Mouse (Mus musculus) left cerebral cortex, postnatal 14 days (tissue): ENCODE measurements around the gene Mfsd11. TPM values are rescaled to one million over a fixed set of nuclear protein-coding genes. Genes with fewer than 3 reads are reported as not detected.
A peak's percentile ranks its signal among the peaks of the same experiment; 100 is the strongest.
"Not testable (repeated sequence)": the region's sequence is repeated elsewhere in the genome, so short reads cannot be mapped to it uniquely, and the experiment has no call there.

ENCODE experiments used
- DNase-seq, 2 experiments: peaks; one replicate each; pipeline ENCODE4 v3.0.0; 2021 to 2022; ENCODE audit warnings: low spot score in 2 of 2, mixed read lengths in 1 of 2
- intact Hi-C: fragments of 180-260 bp; cut with DNase I; formaldehyde crosslinking; loops from one replicate; pipeline ENCODE4 v1.15.1; 2025
- total RNA-seq, 2 experiments: library from RNA; stranded (reverse); gene quantifications; 2 replicates each; pipeline ENCODE4 v1.2.3; 2021

The Mfsd11 gene
- total RNA-seq, 2 experiments from 2014 or later, result 36.9 to 45.9 TPM

DNA sequence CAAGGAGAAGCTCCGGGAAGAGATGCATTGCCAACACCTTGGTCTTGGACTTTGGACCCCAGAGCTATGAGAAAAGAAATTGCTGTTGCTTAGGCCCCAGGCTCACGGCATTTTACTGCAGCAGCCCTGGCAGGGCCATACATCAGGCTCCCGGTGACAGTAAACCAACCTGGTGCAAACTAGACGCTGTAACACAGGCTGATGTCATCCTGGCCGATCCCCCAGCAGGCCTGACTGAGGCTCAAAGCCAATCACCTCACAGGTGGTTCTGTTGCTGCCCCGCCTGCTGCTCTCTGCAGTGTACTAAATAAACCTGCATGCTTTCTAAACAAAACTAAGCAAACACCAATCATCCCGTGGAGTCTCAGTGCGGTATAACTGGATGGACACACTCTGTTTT is 33.5 kb upstream of the Mfsd11 start:
- DNase-seq, result no peak
- intact Hi-C loops, result no loop called here

DNA sequence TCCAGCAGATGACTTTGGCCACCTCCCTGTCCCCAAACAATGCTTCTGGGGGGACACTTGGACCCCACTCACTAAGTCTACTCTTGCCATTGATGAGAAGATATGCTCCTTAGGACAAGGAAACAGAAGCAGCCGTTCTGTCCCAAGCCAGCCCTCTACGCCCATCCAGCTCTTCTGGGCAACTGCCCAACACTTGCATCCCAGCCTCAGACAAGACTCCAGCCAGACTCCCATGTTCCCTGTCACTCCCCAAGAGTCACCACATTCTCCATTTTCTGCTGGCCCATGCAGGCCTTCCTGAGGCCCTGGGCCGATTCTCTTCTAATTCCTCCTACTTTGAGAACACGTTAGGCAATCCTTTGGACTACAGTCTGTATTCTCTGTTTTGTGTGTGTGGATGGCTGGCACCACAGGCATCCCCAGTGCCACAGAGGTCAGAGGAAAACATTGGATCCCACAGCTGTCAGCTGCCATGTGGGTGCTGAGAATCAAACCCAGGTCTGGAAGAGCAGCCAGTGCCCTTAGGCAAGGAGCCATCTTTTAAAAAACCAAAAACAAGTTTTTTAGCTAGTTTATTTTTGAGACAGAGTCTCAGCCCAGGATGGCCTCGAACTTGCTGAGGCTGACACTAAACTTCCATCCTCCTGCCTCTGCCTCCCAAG is 32.2 kb upstream of the Mfsd11 start:
- no peak for DNase-seq
- intact Hi-C loops, result no loop called here

DNA sequence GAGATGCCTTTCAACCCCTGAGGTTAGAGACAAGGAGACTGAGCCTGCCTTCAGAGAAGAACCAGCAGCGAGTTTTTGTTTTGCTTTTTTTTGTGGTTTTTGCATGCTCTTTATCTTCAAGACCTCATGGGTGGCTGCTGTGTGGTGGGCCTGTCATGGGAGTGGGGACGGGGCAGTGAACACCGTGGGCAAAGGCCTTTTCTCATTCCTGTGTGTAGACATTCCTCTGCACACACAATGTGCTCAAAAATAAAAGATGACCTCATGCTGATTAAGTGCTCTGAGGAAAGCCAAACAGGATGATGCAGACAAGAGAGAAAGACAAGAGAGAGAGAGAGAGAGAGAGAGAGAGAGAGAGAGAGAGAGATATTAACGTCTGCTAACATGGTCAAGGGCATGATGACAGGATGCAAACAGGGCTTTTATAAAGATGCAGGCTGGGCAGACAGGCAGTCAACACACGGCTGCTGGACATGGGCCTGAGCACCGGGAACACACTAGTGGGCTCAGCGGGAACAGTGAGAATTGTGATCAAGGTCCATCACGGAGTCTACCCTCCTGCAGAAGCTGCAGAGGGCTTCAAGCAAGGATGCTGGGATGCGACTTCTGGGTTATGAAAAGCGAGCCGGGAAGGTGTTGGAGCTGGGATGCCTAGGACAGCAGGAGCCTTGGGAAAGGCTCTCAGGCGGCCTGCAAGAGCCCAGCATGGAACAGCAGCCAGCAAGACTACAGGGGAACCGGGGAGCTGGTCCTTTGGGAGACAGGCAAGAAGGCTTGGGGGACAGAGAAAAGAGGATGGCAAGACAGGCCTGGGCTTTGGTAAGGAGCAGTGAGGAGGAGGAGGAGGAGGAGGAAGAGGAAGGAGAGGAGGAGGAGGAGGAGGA is 30.9 kb upstream of the Mfsd11 start:
- intact Hi-C loops, result no loop called here
- no peak for DNase-seq

DNA sequence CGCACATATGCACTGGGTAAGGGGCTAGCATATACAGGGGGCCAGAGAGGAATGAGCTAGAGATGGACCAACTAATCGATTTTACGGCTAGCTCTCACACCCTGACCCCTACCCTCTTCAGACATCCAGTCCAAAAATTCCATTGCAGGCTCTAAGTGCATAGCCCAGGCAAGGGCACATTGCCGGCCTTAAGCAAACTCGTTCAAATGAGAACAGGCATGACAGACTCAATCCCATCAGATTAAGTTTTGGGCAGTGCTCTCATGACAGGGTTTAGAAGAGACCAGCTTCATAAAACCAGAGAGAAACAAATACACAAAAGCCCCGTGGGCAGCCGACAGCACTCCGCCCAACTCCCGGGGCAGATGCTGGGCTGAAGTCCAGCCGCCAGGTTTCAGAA is 30.0 kb upstream of the Mfsd11 start:
- intact Hi-C loops, result no loop called here
- DNase-seq, result no peak

DNA sequence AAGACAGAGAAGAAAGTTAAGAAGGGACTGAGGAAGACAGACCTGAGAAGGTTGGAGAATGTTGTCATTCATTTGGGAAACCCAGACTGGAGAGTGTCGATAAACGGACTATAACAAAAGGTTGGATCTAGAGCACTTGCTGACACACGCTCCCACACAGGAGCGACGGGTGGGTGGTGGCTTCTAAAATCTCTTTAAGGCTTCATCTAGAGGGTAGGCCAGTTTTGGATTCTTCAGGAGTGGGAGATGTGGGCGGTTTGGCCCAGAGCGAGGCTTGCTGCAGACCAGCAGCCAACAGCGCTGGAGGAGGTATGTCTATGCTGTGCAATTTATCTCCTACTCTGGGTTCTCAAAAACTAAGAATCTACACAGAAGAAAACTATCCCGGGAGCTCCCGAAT is 29.6 kb upstream of the Mfsd11 start:
- no peak for DNase-seq
- intact Hi-C loops, result no loop called here

DNA sequence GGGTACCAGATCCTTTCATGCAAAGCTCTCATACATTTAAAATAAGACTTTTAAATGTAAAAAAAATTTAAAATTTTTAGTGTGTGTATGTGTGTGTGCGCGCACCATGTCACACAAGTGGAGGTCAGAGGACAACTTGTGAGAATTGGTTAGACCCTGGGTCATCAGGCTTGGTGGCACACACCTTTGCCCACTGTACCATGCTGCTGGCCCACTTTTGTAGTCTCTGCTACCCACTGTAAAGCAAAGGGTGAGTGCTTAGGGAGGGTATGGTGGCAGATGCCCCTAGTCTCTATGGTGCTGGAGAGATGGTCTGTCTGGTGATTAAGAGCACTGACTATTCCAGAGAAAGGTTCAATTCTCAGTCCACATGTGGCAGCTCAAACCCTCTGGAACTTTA is 29.0 kb upstream of the Mfsd11 start:
- DNase-seq, result no peak

DNA sequence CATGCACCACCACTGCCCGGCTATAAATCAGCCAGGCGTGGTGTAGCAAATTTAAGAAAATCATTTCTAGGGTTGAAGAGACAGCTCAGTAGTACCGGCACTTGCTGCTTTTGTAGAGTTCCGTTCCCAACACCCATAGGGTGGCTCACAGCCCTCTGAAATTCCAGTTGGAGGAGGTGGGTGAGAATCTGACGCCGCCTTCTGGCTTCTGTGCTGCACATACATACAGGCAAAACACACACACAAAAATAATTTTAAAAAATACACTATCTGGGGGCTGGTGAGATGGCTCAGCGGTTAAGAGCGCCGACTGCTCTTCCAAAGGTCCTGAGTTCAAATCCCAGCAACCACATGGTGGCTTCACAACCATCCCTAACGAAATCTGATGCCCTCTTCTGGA is 28.4 kb upstream of the Mfsd11 start:
- DNase-seq, intact Hi-C loops: not testable (repeated sequence)

More for the DNA sequence above, 29.0 kb upstream of the Mfsd11 start:
- intact Hi-C loops, result no loop called here

DNA sequence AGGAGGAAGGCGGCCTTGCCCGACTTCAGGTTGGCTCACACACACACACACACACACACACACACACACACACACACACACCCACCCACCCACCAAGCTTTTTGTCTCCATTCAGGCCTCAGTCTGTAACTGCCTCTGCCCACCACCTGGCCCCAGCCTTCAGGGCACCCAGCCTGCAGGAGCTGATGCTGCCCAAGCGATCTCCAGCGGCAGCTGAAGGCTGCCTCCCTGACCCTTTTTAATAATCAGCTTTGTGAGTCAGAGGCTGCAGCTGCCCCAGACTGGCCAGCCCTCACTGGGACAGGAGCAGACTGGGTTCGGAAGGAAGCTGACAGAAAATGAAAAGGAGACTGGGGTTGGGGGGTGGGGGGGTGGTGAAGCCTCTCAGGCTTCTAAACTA is 27.0 kb upstream of the Mfsd11 start:
- intact Hi-C loops, result no loop called here
- no peak for DNase-seq

DNA sequence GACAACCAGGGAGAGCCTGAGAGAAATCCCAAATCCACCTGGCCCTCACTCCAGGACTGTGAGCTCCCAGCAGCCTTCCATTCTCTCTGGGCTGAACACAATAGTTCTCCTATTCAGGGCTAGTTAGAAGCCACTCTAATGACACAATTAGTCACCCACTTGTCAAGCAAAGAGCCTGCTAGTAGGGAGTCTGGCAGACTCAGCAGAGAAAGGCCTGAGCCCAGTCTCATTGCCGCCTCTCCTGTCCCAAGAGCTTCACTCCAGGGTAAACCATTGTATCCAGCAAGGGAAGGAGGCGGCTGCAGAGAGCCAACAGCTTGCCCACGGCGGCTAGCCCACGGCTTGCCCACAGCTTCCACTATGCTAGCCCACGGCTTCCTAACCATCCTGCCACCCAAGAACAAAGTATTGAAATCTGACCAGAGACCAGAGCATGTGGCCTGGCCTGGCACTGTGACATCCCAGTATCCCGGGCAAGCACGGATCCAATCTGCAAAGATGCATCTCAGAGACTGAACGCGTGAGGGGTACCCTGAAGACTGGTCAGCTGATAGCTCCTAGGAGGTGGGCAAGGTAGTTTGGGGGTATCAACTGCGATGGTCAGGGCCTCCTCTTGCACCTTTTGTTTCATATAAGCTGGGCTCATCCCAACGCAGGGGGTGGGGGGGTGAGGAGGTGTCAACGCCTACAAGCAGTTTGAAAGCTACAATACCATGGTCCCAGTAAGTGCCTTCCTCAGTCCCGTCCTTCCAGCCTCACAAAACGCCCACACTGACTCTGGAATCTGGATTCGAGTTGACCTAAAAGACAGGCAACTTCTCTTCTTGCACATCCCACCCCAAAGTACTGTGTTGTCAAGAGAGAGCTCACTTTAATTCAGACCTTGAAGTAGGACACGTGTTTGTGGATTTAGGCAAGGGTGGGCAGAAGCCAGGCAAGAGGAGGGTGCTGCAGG is 25.4 kb upstream of the Mfsd11 start:
- no peak for DNase-seq
- intact Hi-C loops, result no loop called here

DNA sequence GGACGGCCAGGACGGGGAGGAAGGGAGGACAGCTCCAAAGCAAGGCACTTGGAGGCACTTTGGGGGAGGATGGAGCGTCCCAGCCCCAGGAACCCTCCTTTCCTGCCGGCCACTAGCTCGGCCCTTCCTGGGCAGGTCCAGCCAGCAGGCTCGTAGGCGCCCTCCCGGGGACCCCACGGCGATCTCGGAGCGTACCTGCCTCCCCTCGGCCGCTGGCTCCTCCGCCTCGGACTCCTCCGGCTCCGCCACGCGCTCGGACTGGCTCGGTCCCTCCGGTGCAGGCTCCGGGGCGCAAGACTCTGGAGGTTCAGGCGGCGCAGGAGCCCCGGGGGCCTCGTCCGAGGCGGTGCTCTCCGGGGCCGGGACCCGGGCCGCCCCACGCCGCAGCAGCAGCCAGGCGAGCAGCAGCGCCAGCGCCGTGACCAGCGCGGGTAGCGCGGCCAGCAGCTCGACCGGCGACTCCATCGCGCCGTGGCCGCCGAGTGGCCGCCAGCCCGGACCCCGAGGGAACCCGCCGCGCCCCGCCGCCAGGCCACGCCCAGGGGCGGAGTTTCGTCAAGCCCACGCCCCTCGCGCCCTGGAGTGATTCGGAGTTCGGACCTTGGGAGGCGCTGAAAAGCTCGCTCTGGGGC is 24.6 kb upstream of the Mfsd11 start, which contains the start of gene Mxra7:
Gene Mxra7 (minus strand): TSS at position 513 of the 632 bp plus-strand sequence.
- intact Hi-C loops, result no loop called here

DNA sequence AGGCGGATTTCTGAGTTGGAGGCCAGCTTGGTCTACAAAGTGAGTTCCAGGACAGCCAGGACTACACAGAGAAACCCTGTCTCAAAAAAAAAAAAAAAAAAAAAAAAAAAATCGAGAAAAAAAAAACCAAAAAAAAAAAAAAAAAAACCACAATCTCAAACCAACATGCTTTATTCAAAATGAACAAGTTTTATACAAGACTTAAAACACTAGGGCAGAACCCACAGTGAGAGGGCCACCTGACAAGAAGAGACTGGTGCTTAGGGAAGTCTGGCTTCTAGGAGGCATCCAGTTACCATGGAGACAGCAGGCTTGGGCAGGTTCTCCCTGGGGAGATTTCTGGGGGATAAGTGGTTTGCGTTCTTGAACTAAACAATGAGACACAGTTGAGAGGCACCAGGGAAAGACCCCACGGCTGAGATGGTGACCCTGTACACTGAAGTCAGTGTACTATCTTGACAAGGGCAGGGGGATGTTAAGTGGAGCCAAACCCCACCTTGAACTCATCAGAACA is 20.0 kb upstream of the Mfsd11 start:
- no peak for DNase-seq
- intact Hi-C loops, result no loop called here

More for the DNA sequence above, 24.6 kb upstream of the Mfsd11 start, which contains the start of gene Mxra7:
- peak in 1 of 2 experiments; percentile 67 for DNase-seq

DNA sequence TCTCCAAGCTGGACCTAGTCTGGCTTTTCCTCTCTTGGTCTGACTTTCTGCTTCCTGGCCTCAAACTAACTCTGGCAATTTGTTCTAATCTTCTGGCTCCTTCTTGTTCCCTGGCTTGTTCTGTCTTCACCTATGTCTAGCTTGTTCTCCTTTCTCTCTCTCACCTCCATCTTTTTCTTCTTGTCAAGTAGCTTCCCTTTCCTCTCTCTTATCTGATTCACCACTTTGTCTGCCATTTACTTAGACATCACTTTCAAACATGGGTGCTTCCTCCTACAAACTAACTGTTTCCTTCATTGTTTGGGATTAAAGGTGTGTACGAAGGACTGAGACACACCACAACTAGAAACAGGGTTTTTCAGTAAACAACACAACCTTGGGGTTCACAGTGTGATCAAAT is 17.3 kb upstream of the Mfsd11 start:
- intact Hi-C loops, result no loop called here
- DNase-seq, result no peak

DNA sequence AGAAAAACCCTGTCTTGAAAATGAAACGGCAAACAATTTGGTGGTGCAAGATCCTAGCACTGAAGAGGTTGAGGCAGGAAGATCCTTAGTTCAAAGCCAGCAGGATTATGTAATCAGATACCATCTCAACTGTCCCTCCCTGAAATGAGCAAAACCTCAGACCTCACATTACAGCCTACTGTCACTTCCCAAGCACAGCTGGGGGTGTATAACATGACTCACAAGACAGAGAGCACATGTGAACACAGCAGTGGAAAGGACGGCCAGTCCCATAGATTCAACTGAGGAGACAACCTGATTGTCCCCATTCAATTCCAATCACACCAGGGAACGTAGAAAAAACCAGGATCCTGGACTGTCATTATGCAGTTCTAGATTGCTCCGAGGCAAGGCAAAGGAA is 16.0 kb upstream of the Mfsd11 start:
- intact Hi-C loops, result no loop called here
- no peak for DNase-seq

DNA sequence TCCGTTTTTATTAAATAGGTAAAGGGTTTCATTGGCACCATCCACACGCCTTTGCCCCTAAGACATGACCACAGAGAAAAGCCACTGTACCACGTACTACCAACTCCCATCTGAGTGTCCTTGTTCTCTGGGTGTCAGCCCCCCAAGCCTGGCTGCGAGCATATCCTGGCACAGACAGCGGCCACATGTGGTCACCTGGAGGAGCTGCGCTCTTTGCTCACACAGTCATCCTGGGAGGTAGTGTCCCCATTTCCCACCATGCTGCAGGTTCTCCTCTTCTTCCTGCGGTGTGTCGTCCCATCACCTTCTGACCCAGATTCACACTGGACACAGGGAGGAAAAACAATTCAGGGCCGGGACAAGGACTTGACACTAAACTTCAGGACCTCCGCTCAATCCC is 14.8 kb upstream of the Mfsd11 start:
- intact Hi-C loops, result no loop called here
- DNase-seq, result no peak

DNA sequence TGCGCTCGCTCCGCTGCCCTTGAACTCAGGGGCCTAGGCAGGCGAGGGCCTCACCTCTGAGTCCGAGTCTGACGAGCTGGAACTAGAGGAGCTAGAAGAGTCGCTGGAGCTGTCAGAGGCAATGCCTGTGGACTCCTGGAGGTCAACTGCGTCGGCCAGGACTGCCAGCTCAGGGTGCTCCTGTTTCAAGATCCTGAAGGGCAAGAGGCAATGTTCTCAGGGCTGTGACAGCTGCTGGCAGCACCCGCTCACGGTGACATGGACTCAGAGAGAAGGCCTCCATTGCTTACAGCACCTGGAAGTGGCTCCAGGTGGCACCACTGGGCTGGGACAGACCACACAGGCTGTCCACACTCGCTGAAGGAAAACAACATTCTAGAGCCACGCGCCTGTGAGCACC is 13.3 kb upstream of the Mfsd11 start:
- no peak for DNase-seq

DNA sequence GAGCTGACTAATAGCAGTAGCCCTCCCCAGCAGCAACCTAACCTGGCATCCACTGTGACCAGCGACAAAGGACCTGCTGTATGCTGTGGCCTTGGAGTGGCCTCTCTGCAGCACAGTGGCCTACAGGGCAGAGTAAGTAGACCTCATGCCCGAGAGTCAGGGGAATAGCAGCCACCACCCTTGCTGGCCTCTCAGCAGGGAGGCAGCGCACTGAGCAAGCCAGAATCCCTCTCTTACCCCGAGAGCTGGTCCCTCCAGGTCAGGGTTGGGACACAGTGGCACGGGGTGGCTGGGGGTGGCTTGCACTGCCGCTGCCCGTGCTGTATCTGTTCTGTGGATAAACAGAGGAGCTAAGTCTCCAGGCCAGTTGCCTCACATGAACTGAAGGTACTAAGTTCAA is 12.6 kb upstream of the Mfsd11 start:
- intact Hi-C loops, result no loop called here
- DNase-seq, result no peak

More for the DNA sequence above, 13.3 kb upstream of the Mfsd11 start:
- intact Hi-C loops, result no loop called here

DNA sequence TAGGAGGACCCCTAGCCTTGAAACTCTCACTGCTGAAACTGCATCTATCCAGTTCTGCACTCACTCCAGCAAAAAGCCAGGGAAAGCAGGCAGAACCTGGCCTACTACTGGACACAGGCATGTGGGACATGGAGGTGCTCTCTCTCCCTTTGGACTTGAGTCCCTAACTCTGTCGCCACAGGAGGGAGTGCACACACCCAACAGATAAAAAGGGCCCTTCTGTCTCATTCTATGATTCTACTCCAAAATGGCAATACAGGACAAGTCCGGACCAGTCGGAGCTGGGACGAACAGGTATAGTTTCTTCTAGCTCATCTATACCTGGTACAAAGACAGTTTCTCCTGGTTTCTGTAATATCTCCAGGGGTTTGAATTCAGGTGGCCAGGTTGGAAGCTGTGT is 11.5 kb upstream of the Mfsd11 start:
- intact Hi-C loops, result no loop called here
- DNase-seq, result no peak

DNA sequence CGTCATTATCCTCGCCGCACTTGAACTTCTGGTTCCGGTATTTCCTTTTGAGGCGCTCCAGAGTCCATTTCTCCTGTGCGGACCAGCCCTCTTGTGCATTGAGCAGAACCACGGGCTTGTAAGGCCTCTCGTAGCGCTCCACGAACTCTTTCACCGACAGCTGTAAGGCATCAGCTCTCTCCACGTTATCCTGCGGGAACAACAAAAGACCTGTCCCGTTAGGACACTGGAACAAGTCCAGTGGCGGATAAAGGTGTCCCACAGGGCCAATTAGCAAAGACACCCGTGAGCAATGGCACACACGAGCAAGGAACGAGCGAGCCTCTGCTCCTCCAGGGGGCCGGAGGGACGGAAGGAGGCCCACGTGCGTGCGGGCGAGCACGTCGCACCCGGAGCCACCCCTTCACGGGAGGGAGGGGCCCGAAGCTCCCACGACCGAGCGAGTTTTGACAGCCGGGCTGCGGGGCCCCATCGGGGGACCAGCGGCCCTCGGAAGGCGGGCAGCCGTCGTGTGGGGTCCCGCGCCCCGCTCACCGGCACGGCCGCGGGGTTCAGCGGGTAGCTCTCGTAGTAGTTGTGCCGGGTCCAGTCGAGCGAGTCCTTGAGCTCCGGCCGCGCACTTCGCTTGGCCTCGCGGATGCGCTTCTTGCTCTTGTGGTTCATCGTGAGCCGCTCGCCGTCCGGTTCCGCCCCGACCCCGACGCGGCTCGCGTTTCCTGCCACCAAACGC is 9.5 kb upstream of the Mfsd11 start:
- peak; percentile 52 to 65 for DNase-seq
- intact Hi-C loops, result no loop called here
